Mouse (Mus musculus) heart, adult 18-20 months (tissue): ENCODE results near the gene Nrn1l. TPM values are rescaled to one million over a fixed set of nuclear protein-coding genes. Genes with fewer than 3 reads are reported as not detected.
A peak's percentile ranks its signal among the peaks of the same experiment; 100 is the strongest.

ENCODE experiments used
- DNase-seq, 2 experiments: peaks; one replicate each; pipeline ENCODE4 v3.0.0; 2021 to 2022; ENCODE audit warnings: mixed read lengths in 1 of 2
- total RNA-seq, 2 experiments: library from RNA; stranded (reverse); gene quantifications; 2 replicates each; pipeline ENCODE4 v1.2.3; 2021

Nrn1l gene
- total RNA-seq, 2 experiments from 2014 or later = 0.77 to 1.0 TPM

GRCm38 (mm10) chr8:105890870-105891269 is 2.5 kb upstream of the Nrn1l start:
- DNase-seq = peak; percentile 62 to 73

- no peak for DNase-seq
Observed at GRCm38 (mm10) chr8:105892432-105892831, 935 bp upstream of the Nrn1l start.

- DNase-seq = no peak
Observed at GRCm38 (mm10) chr8:105897801-105898480, 4.6 kb downstream of the Nrn1l start.

- peak; percentile 94 to 95 for DNase-seq
Observed at GRCm38 (mm10) chr8:105900180-105900940, 7.0 kb downstream of the Nrn1l start, which contains the start of gene Pskh1. Gene Pskh1 (plus strand): TSS chr8:105900441.

GRCm38 (mm10) chr8:105900941-105901616 is 7.7 kb downstream of the Nrn1l start:
- no peak for DNase-seq

- no peak for DNase-seq
Observed at GRCm38 (mm10) chr8:105919390-105919789, 26.0 kb downstream of the Nrn1l start.

GRCm38 (mm10) chr8:105925123-105925522 is 31.8 kb downstream of the Nrn1l start:
- DNase-seq = no peak

GRCm38 (mm10) chr8:105930602-105931001 is 37.2 kb downstream of the Nrn1l start:
- peak; percentile 82 to 94 for DNase-seq

- DNase-seq = no peak
Observed at GRCm38 (mm10) chr8:105931271-105931670, 37.9 kb downstream of the Nrn1l start.

GRCm38 (mm10) chr8:105932525-105932924 is 39.2 kb downstream of the Nrn1l start:
- DNase-seq = no peak

GRCm38 (mm10) chr8:105933762-105934161 is 40.4 kb downstream of the Nrn1l start, which contains the start of gene Ctrl:
Gene Ctrl (minus strand): TSS chr8:105933862.
- no peak for DNase-seq

- no peak for DNase-seq
Observed at GRCm38 (mm10) chr8:105935105-105935504, 41.7 kb downstream of the Nrn1l start.

- DNase-seq = no peak
Observed at GRCm38 (mm10) chr8:105935863-105936603, 42.7 kb downstream of the Nrn1l start.

- DNase-seq = peak; percentile 91 to 96
Observed at GRCm38 (mm10) chr8:105936866-105937475, 43.6 kb downstream of the Nrn1l start.

- peak; percentile 77 to 79 for DNase-seq
Observed at GRCm38 (mm10) chr8:105937496-105938305, 44.3 kb downstream of the Nrn1l start.

GRCm38 (mm10) chr8:105938306-105938669 is 44.9 kb downstream of the Nrn1l start, which contains the start of gene Psmb10:
Gene Psmb10 (minus strand): TSS chr8:105938444.
- peak in 1 of 2 experiments; percentile 41 for DNase-seq

- DNase-seq = no peak
Observed at GRCm38 (mm10) chr8:105942026-105942425, 48.7 kb downstream of the Nrn1l start.

- DNase-seq = no peak
Observed at GRCm38 (mm10) chr8:105942542-105942941, 49.2 kb downstream of the Nrn1l start.

GRCm38 (mm10) chr8:105943321-105943739 is 50.0 kb downstream of the Nrn1l start, which contains the start of gene Lcat:
Gene Lcat (minus strand): TSS chr8:105943382.
- DNase-seq = peak in 1 of 2 experiments; percentile 41
